16 mouse cellular contexts compared by ENCODE assay signal in genomic region chr9:112231935-112232575, GRCm38 (mm10). TPM values are rescaled to one million over a fixed set of nuclear protein-coding genes. Genes with fewer than 3 reads are reported as not detected.
DNase-seq lines count a peak whose midpoint lies in the region; ATAC-seq and TF ChIP-seq lines count a peak whose summit lies in the region.
"Had no signal": no experiment of that assay in that cellular context is flagged by ENCODE, and none has a peak within 500 bp of the region (broad histone marks: within the 10 kb centered on the region; RNA-seq: fewer than 3 reads in every experiment).

No protein-coding gene starts in this region.

- TF ChIP-seq POLR2A in olfactory bulb, adult 2 months (IDR thresholded peaks at IDR 0.05; ENCODE audit: insufficient read depth, low read depth, low read length) = no peak

- WGBS in neural tube, embryonic 12.5 days = 66% methylated on average over 8 of the region's 8 CpGs
- WGBS in hindbrain, embryonic 15.5 days = 45% methylated on average over 8 of the region's 8 CpGs
- WGBS in olfactory bulb, adult 2 months = 30% methylated on average over 8 of the region's 8 CpGs

- no peak for TF ChIP-seq CTCF in olfactory bulb, adult 2 months (IDR thresholded peaks at IDR 0.05; ENCODE audit: insufficient read depth, low read depth, low read length)

- H3K4me3 ChIP-seq in neural tube, embryonic 12.5 days = peak overlapping the region; percentile 13; the same call in 1 of the 2 replicates
- peak overlapping the region; percentile 60 for H3K4me3 ChIP-seq in hindbrain, embryonic 15.5 days
- H3K4me3 ChIP-seq in olfactory bulb, adult 2 months (ENCODE audit: insufficient read depth, low read depth, low read length) = peak overlapping the region; percentile 73
- H3K4me3 ChIP-seq: embryonic facial prominence, embryonic 15.5 days had no signal

- no peaks in the 10 kb centered on the region for H3K36me3 ChIP-seq in neural tube, embryonic 12.5 days
- no peaks in the 10 kb centered on the region for H3K36me3 ChIP-seq in hindbrain, embryonic 15.5 days
- H3K36me3 ChIP-seq: embryonic facial prominence, embryonic 15.5 days had no signal

- no peaks in the 10 kb centered on the region for H3K9me3 ChIP-seq in neural tube, embryonic 12.5 days
- no peaks in the 10 kb centered on the region for H3K9me3 ChIP-seq in hindbrain, embryonic 15.5 days
- H3K9me3 ChIP-seq: embryonic facial prominence, embryonic 15.5 days had no signal

- H3K27ac ChIP-seq in neural tube, embryonic 12.5 days = no peak overlapping the region
- H3K27ac ChIP-seq in hindbrain, embryonic 15.5 days (replicated peaks) = peak overlapping the region; percentile 92
- H3K27ac ChIP-seq in olfactory bulb, adult 2 months (ENCODE audit: insufficient read depth, low read depth, low read length) = peak overlapping the region; percentile 99
- H3K27ac ChIP-seq: embryonic facial prominence, embryonic 15.5 days had no signal

- ATAC-seq in frontal cortex, adult (ENCODE audit: low TSS enrichment) = peak; percentile 50
- ATAC-seq in neural tube, embryonic 12.5 days (ENCODE audit: low FRiP score, low read depth) = no peak
- no peak for ATAC-seq in hindbrain, embryonic 15.5 days (ENCODE audit: low FRiP score, low read depth)
- ATAC-seq: inflammation-experienced regulatory T-cells, adult 6 months; lung, postnatal 0 days; Patski had no signal

- 0 out of 2 replicates have a peak, but pooled peaks cover 12% of the 10 kb centered on the region for H3K4me1 ChIP-seq in neural tube, embryonic 12.5 days
- H3K4me1 ChIP-seq in hindbrain, embryonic 15.5 days (replicated peaks) = peaks cover 6% of the 10 kb centered on the region; the same call in 1 of the 2 replicates
- H3K4me1 ChIP-seq in olfactory bulb, adult 2 months (ENCODE audit: control insufficient read depth, insufficient read depth, low read length) = no peaks in the 10 kb centered on the region; the same call in 1 of the 2 replicates

- H3K27me3 ChIP-seq in neural tube, embryonic 12.5 days (replicated peaks) = peaks cover 30% of the 10 kb centered on the region
- no peaks in the 10 kb centered on the region for H3K27me3 ChIP-seq in hindbrain, embryonic 15.5 days

- H3K9ac ChIP-seq in neural tube, embryonic 12.5 days = no peak overlapping the region
- H3K9ac ChIP-seq in hindbrain, embryonic 15.5 days = peak overlapping the region; percentile 86
- H3K9ac ChIP-seq: embryonic facial prominence, embryonic 15.5 days had no signal

- no peak for DNase-seq in frontal cortex, postnatal 10 days (ENCODE audit: low spot score in 2 of 2)
- DNase-seq in neural tube, embryonic 10.5 days (ENCODE audit: extremely low spot score, low spot score) = no peak
- no peak for DNase-seq in embryo, embryonic 11 days
- DNase-seq: adrenal gland, postnatal 10 days; kidney, postnatal 25 days; retina, postnatal 1 day had no signal

- H3K4me2 ChIP-seq in neural tube, embryonic 12.5 days (replicated peaks) = peak overlapping the region; percentile 41
- H3K4me2 ChIP-seq in hindbrain, embryonic 15.5 days = peak overlapping the region; percentile 72
- H3K4me2 ChIP-seq: embryonic facial prominence, embryonic 15.5 days; heart, embryonic 11.5 days; liver, embryonic 11.5 days had no signal

RNA-seq across cellular contexts. Expression of gene Arpp21, which starts 3.7 kb away (rescaled TPM):
- polyA plus RNA-seq in neural tube, embryonic 12.5 days (2016; fragmentation: Nextera tagmentation; extraction: Ambion mirVana) = 11.5 and 12.2 TPM in 2 replicates
- 42.0 and 54.5 TPM in 2 replicates for polyA plus RNA-seq in hindbrain, embryonic 15.5 days (2015; fragmentation: Nextera tagmentation; extraction: Ambion mirVana)
- 229 and 639 TPM in 2 replicates for polyA plus RNA-seq in olfactory bulb, adult 2 months (2012; ENCODE audit: insufficient read depth, insufficient read length, low replicate concordance, missing spikeins)
- polyA plus RNA-seq: lung, postnatal 0 days; Patski had no signal

Comparison
In these comparisons a context has a peak if more than half of its experiments do, and no peak if none do; other contexts are left out.
1. H3K4me3 ChIP-seq: peak in every context shown above with its lines; median percentile 73 in olfactory bulb, adult 2 months; 60 in hindbrain, embryonic 15.5 days; 13 in neural tube, embryonic 12.5 days.